Mouse (Mus musculus): Measurements from ENCODE around the gene Tex16.

Tex16 gene

DNA sequence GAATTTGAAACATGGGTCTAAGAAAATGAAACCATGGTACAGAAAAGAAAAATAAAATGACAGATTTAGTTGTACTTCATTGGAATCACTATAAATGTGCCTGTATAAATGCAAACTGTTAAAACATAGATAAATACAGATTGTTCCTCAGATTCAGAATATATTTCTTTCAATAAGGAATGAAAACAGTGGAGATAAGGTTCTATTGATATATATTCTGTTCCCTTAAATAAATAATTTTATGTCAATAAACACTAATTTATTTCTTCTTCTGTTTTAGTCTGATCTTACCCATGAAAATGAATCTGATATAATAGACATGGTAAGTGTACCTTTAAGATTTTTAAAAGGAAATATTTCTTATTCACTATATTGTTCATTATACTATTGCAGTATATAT, at the start of gene Tex16:
Tex16 (plus strand) TSS at position 301 of the 400 bp plus-strand sequence.
- DNase-seq (ENCODE audit: low read depth) = no peak

DNA sequence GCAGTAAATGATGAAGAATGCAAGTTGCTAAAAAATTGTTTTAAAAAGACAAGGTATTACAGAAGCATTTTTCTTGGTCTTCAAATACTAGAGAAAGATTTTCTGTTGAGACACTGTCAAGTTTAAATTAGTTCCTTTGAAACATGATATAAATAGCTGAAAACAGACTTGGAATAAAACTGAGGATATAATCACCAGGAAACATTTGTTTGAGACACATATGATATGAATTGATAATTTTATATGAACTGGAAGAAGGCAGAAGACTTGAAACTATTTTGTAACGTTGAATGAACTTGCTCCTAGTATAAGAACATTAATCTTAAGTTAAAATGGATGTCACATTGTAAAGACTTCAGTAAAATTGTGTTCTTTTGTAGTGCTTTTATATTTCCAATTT, 11.1 kb upstream of the Tex16 start:
- DNase-seq (ENCODE audit: low read depth) = no peak

All from c-Kit-positive CD71-positive TER-119-negative erythroid progenitor cells, embryonic 14.5 days (primary cell).